Mouse (Mus musculus): ENCODE measurements around the gene Tal1. TPM values are rescaled to one million over a fixed set of nuclear protein-coding genes. Genes with fewer than 3 reads are reported as not detected.

The Tal1 gene
- total RNA-seq, 2 experiments from 2014 or later, result 1.3 to 1.4 TPM

DNA sequence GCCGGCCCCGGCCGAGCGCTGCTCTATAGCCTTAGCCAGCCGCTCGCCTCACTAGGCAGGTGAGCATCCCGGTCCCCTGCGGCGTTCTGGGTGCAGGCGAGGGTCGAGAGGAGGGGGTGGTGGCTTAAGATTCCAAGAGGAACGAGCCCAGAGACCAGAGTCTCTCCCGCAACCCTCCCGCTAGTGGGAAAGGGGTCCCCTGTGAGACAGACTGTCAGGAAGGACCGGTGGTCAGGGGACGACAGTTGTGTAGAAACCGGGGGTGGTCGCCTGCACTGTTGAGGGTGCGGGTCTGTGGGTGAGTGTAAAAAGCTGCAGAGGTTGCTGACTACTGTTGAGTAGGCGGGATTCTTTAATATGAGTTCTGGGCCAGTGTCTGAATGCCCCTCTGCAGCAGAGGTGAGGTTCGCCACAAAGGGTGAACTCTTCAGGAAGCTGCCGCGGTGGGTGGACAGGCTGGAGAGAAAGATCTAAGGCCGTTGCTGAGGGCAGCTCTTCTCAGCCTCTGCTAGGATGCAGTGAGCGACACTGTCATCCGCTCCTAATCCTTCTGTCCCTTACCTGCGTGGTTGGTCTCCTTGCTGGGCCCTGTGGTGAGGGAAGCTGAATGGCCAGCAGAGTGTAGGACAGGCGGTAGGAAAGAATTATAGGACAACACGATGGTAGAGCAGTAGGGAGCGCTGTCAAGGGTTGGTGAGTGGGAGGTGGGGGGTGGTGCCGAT lies 7.5 kb downstream of the Tal1 start:
- no peak for DNase-seq (ENCODE audit: low spot score in 2 of 2)

DNA sequence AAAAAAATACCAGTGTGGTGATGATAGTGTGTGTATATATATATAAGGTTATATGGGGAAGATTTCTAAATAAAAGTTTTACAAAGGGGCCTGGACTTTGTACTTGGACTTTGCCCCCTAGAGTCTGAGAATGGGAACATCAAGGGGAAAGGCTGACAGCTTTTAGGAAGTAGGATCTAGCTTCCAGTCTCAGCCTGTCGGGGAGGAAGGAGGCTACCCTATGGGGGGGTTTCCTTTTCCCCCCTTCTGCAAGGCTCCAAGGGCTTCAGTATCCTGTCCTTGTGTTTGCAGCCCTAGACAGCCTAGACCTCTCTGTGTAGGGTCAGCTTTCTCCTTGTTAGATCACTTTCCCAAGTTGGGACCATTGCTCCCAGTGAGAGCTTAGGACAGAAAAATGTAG lies 15.4 kb downstream of the Tal1 start:
- no peak for DNase-seq (ENCODE audit: low spot score in 2 of 2)

GRCm38 (mm10) chr4:115074789-115075188 lies 18.6 kb downstream of the Tal1 start:
- no peak for DNase-seq (ENCODE audit: low spot score in 2 of 2)

DNA sequence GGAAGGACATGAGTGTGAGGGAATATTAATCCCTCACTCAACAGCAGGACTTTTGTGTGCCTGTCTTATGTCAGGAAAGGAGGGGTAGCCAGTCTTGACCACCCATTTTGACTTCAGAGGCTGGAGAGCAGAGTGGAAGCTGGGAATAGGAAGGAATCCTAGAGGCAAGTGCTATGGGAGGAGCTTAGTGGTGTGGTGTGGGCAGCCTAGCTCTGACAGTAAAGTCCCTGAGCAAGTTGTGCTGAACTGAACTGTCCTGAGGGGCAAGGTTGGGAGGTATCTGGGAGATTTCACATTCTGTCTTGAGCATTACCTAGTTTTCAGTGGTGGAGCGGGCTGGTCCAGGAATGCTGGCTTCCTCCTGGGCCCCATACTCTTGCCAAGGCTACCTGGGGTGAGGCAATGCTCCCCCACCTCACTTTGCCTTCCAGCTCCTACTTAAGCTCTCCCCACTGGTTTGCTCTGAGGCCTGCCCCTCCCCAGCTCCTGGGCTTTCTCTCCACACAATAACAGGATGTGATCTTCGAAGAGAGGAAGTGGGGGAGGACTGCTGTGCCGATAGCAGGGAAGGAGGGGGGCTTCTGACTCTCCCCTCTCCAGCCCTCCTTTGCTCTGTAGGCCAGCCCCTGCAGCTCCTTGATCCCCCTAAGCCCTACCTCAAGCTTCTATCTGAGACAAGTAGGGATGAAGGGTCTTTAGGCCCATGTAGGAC lies 19.1 kb downstream of the Tal1 start:
- DNase-seq (ENCODE audit: low spot score in 2 of 2), result no peak

DNA sequence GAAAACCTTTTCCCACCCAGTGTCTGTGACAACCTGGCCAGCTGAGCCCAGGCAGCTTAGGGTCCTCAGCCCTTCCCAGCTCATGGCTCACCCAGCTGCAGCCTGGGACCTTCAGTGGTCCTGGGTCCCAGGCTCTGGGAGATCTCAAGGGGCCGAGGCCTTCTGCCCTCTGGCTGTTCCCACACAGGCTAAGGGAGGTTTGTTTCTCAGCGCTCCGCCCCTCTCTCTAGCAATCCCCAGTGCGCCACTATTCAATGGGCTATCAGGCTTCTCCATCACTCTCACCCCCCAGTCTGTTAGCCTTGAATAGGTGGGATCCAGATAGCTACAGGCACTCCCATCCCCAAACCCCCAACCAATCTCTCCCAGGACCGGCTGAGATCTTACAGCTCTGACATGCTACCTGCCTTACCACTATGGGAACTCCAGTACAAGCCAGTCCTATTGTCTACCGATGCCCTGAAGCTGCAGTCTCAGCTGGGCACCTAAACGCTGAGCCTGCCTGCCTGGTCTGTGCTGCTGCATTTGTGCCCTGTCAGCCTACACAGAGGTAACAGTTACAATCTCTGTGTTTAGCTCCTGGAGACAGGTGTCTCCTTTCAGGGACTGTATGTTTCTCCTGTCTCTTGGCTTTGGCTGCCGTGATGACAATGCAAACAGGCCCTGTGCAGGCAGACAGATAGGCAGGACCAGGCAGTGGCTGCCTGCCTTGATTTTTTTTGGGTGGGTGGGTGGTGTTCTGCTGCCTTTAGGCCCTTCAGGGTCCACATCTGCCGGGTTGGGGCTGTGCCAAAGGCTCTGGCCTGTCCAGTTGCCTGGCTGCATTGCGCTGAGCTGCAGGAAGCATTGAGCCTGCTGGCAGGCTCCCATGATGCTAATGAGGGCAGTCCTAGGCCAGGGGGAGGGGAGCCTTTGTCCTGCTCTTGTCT lies 22.9 kb downstream of the Tal1 start:
- DNase-seq (ENCODE audit: low spot score in 2 of 2), result no peak

DNA sequence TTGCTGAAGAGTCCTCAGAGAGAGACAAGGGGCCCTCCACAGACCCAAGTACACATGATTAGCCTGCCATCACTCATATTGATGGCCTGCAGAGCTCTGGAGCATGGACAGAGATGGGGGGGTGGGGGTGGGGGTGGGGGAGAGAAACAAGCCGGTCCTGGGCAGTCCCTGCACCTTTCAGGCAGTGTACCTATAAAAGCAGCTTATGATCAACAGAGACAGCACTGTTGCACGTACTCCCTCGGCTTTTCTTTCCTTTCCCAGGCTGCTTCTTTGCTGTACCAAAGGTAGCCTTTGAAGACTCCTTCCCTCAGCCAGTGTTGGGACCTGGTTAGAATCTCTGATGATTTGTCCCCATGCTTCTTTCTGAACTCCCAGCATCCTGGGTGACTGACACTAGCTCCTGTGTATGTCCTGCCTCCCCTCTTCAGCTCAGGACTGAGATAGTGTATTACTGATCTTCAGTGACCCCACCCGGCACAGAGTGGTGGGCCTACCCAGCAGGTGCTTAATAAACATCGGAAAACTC lies 23.7 kb downstream of the Tal1 start:
- no peak for DNase-seq (ENCODE audit: low spot score in 2 of 2)

DNA sequence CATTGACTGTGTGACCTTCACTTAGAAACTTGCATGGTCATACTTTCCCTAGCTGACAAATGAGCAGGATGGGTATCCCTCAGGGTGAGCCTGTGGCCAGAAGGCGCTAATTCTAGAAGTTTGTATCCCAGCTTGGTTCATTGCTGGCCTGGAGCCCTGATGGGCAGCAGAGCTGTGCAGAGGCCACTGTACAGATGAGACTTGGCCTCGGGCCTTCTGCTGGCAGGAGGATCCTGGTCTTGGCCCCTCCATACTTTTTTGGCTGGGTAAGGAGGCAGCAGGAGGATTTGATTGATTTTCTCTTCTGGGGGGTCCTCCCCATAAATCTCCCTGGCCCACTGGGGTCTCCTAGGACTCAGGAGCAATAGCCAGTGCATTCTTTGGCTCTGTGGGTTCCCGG lies 26.8 kb downstream of the Tal1 start:
- DNase-seq (ENCODE audit: low spot score in 2 of 2), result no peak

GRCm38 (mm10) chr4:115085522-115086095 lies 29.4 kb downstream of the Tal1 start:
- peak; percentile 60 to 62 for DNase-seq (ENCODE audit: low spot score in 2 of 2)

DNA sequence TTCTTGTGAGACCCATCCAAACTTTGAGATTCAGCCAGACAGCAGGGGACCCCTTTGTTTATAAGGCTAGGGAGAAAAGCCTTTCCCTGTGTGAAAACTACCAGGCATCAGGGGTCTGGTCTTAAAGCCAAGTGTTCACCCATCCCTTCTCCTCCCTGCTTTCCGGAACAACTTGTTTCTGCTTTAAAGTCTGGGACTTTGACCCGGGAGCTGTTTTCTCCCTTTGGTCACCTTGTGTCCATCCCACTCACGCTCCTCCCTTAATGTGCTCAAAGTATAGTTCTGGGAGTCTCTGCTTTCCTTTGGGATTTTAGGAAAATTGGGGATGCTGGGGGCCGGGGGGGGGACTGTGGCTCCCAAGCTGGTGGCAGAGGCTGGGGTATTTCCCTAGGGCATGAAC lies 30.0 kb downstream of the Tal1 start:
- no peak for DNase-seq (ENCODE audit: low spot score in 2 of 2)

GRCm38 (mm10) chr4:115086763-115087415 lies 30.7 kb downstream of the Tal1 start:
- no peak for DNase-seq (ENCODE audit: low spot score in 2 of 2)

DNA sequence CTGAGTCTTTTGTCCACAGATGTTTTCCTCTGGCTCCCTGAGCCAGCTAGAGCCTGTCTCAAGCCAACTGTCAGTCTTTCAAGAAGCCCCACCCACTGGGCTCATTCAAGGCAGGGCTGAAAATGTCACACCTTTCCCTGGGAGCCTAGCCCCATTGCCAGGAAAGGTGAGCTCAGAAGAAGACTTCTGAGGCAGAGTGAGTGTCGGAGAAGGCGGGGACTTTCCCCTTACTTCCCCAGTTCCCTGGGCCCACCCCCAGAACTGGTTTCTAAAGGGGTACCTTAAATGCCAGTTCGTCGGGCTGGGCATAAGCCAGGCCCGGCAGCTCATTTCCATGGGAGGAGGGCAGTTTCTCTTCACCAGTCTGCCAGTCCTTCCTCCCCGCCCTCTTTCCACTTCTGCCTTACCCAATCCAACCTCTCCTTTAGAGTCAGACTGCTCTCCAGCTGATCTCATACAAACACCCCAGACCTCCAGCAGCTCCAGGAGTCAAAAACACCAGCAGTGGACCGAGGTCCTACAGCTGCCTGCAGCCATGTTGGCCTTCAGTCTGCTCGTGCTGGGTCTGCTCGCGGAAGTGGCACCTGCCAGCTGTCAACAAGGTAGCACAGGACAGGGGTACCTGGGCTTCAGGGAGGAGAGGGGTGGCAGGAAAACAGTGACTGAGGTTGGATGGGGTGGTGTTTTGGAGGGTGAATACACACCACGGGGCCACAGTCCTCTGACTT lies 32.5 kb downstream of the Tal1 start, which contains the start of gene Pdzk1ip1:
Gene Pdzk1ip1, plus strand, starts transcription at position 98 of the 728 bp plus-strand sequence.
- DNase-seq (ENCODE audit: low spot score in 2 of 2), result no peak

GRCm38 (mm10) chr4:115090592-115090991 lies 34.4 kb downstream of the Tal1 start:
- DNase-seq (ENCODE audit: low spot score in 2 of 2), result no peak

DNA sequence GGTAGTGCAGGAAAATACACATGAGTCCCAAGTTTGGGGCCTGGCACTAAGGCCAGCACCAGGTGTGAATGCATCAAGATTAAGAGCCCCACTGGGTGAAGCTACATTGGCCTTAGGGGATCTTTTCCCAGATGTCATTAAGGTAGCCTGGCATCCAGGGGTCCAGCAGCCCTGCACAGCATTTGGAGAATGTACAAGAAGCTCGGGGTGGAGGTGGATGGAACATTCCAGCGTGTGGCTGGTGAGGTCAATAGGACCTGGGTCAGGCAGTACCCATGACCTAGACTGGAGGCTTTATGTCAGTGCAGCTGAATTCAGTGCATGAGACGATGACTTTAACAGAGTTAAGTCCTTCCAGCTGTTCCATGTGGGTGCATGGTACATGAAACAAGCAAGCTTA lies 35.6 kb downstream of the Tal1 start:
- no peak for DNase-seq (ENCODE audit: low spot score in 2 of 2)

- DNase-seq (ENCODE audit: low spot score in 2 of 2), result no peak
These were observed 37.2 kb downstream of the Tal1 start for GRCm38 (mm10) chr4:115093331-115093864.

- no peak for DNase-seq (ENCODE audit: low spot score in 2 of 2)
These were observed 37.8 kb downstream of the Tal1 start for GRCm38 (mm10) chr4:115094056-115094455.

DNA sequence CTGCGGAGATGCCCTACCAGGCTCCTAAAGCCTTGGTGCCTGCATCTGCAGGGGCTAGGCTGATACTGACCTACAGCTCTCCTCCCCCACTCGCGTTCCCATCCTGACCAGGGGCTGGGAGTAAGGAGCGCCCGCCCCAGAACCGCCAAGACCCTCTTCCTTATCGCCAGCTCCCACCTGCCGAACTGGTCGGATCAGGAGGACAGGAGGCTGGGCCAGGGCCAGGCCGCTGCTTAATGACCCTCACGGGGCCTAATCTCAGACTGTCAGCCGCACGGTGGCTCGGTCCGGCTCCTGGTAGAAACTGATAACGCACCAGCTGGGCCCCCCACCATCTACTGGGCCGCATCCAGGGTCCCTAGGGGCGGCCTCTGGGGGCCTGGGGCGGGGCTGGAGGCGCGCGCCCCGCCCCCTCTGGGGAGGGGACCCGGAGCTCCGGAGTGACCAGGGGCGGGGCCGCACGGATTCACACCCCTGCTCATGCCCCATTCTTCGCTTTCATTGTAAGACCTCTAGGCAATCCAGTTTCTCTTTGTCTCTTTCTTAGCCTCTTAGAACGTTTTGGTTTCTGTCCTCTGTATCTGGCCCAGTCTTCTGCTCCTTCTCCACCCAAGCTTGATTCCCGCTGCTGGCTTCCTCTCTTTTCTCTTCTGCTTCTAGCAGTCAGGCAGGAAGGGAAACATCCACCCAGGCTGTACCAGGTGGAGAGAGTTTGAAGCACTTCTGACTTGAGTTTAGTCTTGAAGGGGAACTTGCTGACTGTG lies 39.6 kb downstream of the Tal1 start:
- peak in 1 of 2 experiments; percentile 18 for DNase-seq (ENCODE audit: low spot score in 2 of 2)

DNA sequence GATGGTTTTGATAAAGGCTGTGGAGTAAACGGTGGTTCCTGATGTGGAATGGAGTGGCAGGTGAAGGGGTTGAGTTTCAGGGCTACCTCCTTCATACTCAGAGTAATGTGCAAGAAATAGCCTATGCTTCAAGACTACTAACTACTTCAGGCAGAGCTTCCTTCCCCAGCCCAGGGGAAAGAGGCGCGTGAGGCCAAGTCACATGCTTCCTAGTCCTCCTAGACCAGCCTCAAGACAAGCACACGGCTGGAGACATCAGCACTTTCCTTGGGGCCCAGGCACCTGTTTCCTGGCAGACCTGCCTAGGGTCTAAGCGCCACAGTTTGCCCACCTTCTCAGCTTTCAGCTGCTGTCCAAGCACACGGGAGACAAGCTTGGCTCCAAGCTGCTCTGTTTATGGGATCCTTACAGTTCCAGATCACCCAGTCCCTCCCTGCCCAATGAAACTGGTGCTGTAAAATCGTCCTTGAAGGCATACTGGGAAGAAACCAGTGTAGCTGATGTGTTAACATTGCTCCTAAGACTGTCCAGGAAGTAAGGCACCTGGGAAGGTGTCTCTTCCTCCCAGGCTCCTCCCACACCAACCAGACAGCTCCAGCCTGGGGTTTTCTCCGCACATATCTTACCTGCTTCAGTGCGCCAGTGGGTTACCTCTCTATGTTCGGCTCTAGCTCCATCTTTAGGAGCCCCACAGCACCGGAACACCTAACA lies 40.4 kb downstream of the Tal1 start:
- DNase-seq (ENCODE audit: low spot score in 2 of 2), result no peak

DNA sequence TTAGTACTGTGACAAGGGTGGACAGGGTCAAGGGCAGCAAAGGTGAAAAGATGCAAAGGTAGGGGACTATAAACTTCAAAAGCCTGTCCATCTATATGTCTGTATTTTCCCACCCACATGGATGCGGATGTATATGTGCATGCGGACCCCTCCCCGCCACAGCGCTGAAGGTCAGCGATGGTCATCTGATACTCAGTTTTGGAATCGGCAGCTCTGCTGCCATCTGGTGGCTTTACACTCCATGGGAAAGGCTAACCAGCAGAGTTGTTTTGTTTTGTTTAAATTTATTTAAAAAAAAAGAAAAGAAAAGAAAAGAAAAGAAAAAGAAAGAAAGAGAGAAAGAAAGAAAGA lies 40.9 kb downstream of the Tal1 start:
- peak in 1 of 2 experiments; percentile 18 for DNase-seq (ENCODE audit: low spot score in 2 of 2)
